In the genomic region with DNA sequence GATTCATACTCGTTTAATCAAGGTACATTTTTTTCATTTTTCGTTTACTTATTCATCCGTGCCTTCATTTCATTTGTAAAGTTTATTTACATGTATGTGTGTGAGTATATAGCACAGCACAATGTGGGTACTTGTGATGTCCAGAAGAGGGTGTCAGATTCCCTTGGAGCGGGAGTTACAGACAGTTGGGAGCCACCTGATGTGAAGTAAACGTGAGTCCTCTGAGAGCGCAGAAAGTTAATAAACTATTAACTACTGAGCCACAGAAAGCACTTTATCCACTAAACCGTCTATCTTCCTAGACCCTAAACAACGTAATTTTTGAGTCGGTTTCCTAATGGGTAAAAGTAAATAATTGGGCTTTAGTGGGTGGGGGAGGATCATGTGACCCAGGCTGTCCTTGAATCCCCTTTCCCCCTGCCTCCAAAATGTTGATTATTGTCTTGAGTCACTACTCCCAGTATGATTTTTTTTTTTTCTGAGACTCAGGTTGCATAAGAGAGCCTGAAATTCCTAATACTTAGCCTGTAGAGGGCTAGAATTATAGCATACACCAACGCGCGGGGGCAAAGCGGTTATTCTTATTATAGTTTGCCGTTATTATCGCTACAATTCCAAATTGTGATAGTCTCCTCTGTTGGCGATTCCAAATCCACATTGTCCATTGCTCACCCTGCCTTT, we compare ENCODE assay signal across 8 mouse cellular contexts. TPM values are rescaled to one million over a fixed set of nuclear protein-coding genes. Genes with fewer than 3 reads are reported as not detected.
DNase-seq lines count a peak whose midpoint lies in the region; ATAC-seq and TF ChIP-seq lines count a peak whose summit lies in the region.

No protein-coding gene starts in this region.

- H3K9me3 ChIP-seq in intestine, embryonic 14.5 days (ENCODE audit: control insufficient read depth, low read length), result no peaks in the 10 kb centered on the region
- H3K9me3 ChIP-seq in midbrain, postnatal 0 days (ENCODE audit: low read length), result no peaks in the 10 kb centered on the region

- H3K4me1 ChIP-seq in intestine, embryonic 14.5 days (replicated peaks; ENCODE audit: control insufficient read depth, insufficient read depth, low read length), result peaks cover 19% of the 10 kb centered on the region
- peaks cover 10% of the 10 kb centered on the region; the same call in 1 of the 2 replicates for H3K4me1 ChIP-seq in midbrain, postnatal 0 days (ENCODE audit: insufficient read depth, low read length)

- TF ChIP-seq CTCF in left cerebral cortex, adult 2 months (IDR thresholded peaks at IDR 0.05), result no peak; the same call in 1 of the 2 replicates
- TF ChIP-seq CTCF in brain, embryonic 14.5 days (IDR thresholded peaks at IDR 0.05; ENCODE audit: borderline replicate concordance, extremely low read depth, insufficient read depth, insufficient read length), result no peak
- TF ChIP-seq CTCF in midbrain, postnatal 0 days (IDR thresholded peaks at IDR 0.05), result peak; percentile 43

- intact Hi-C loops in left cerebral cortex, adult 2 months (cut with DNase I), result loop anchor here (2.0 to 5.0 kb wide), 3 partner anchors 16 to 448 kb away; a partner anchor contains a TSS
- intact Hi-C loops in left cerebral cortex, postnatal 14 days (cut with DNase I), result loop anchor here (5.0 kb wide), 1 partner anchor 132 kb away; a partner anchor contains a TSS

- peak overlapping the region; percentile 81 for H3K4me2 ChIP-seq in intestine, embryonic 14.5 days (ENCODE audit: low read length)
- H3K4me2 ChIP-seq in midbrain, postnatal 0 days (ENCODE audit: low read depth, low read length, poor library complexity, severe bottlenecking), result peak overlapping the region; percentile 58

- peak; percentile 43; the same call in 1 of the 2 replicates for ATAC-seq in intestine, embryonic 14.5 days (replicated peaks; ENCODE audit: low FRiP score, low TSS enrichment, low read depth)
- ATAC-seq in midbrain, postnatal 0 days (ENCODE audit: low FRiP score), result peak; percentile 24; the same call in 1 of the 2 replicates
- ATAC-seq in monocyte, adult 5-6 weeks (replicated peaks; ENCODE audit: insufficient number of reproducible peaks, low FRiP score, low TSS enrichment, poor library complexity, severe bottlenecking), result no peak

- peak overlapping the region; percentile 93 for H3K9ac ChIP-seq in intestine, embryonic 14.5 days (ENCODE audit: low read length)
- H3K9ac ChIP-seq in midbrain, postnatal 0 days (replicated peaks; ENCODE audit: low read length, poor library complexity, severe bottlenecking), result peak overlapping the region; percentile 99

- TF ChIP-seq POLR2A in brain, embryonic 14.5 days (IDR thresholded peaks at IDR 0.05; ENCODE audit: borderline replicate concordance, extremely low read depth, insufficient read depth, insufficient read length, poor library complexity, severe bottlenecking), result no peak

- peak overlapping the region; percentile 81 for H3K4me3 ChIP-seq in left cerebral cortex, adult 2 months
- peak overlapping the region; percentile 89 for H3K4me3 ChIP-seq in intestine, embryonic 14.5 days (ENCODE audit: low read depth, low read length)
- peak overlapping the region; percentile 90 for H3K4me3 ChIP-seq in midbrain, postnatal 0 days (ENCODE audit: low read depth, low read length)

- H3K27me3 ChIP-seq in intestine, embryonic 14.5 days (replicated peaks; ENCODE audit: control insufficient read depth, insufficient read depth, low read length), result no peaks in the 10 kb centered on the region
- H3K27me3 ChIP-seq in midbrain, postnatal 0 days (ENCODE audit: insufficient read depth, low read length), result no peaks in the 10 kb centered on the region

- H3K36me3 ChIP-seq in intestine, embryonic 14.5 days (ENCODE audit: control insufficient read depth, insufficient read depth, low read length), result no peaks in the 10 kb centered on the region
- no peaks in the 10 kb centered on the region for H3K36me3 ChIP-seq in midbrain, postnatal 0 days (ENCODE audit: insufficient read depth, low read length)

- no peak for DNase-seq in left cerebral cortex, adult 2 months (ENCODE audit: extremely low spot score in 1 of 2, low spot score in 2 of 2)
- no peak for DNase-seq in left cerebral cortex, adult 9 months (ENCODE audit: low spot score in 2 of 2)
- DNase-seq in brain, embryonic 14.5 days (ENCODE audit: low read depth), result peak; percentile 30
- DNase-seq in intestine, embryonic 14.5 days (ENCODE audit: low spot score), result no peak
- DNase-seq in midbrain, postnatal 0 days (ENCODE audit: low spot score), result no peak
- DNase-seq in layer of hippocampus, adult 18-20 months (ENCODE audit: low spot score in 2 of 2), result no peak
- DNase-seq in left cerebral cortex, postnatal 14 days (ENCODE audit: low spot score in 2 of 2), result no peak

- H3K27ac ChIP-seq in left cerebral cortex, adult 2 months, result peak overlapping the region; percentile 99
- peak overlapping the region; percentile 65 for H3K27ac ChIP-seq in intestine, embryonic 14.5 days (ENCODE audit: low read depth)
- H3K27ac ChIP-seq in midbrain, postnatal 0 days (ENCODE audit: low read depth, low read length), result peak overlapping the region; percentile 94

- 23% methylated on average over 16 of the region's 16 CpGs for WGBS in intestine, embryonic 14.5 days
- 27% methylated on average over 16 of the region's 16 CpGs for WGBS in midbrain, postnatal 0 days

RNA-seq across cellular contexts. Expression of a gene that starts 0.6 kb away (rescaled TPM):
- 100 to 1,000 TPM; 374 to 440 TPM for total RNA-seq in left cerebral cortex, adult 2 months (2021)
- polyA plus RNA-seq in brain, embryonic 14.5 days (2012; rRNA removed), result 320 and 341 TPM in 2 replicates
- polyA plus RNA-seq in intestine, embryonic 14.5 days (2014; fragmentation: Nextera tagmentation; extraction: Ambion mirVana), result 622 and 687 TPM in 2 replicates
- 250 and 266 TPM in 2 replicates for total RNA-seq in midbrain, postnatal 0 days (2014; rRNA removed)
- polyA plus RNA-seq in midbrain, postnatal 0 days (2015; fragmentation: Nextera tagmentation; extraction: Ambion mirVana), result 1,115 and 1,120 TPM in 2 replicates
- total RNA-seq in layer of hippocampus, adult 18-20 months (2021), result 100 to 1,000 TPM; 372 to 373 TPM
- total RNA-seq in monocyte, adult 5-6 weeks (2017), result 54.8 to 108 TPM (median 74.5 TPM) in 3 replicates
- 100 to 1,000 TPM; 481 to 515 TPM for total RNA-seq in left cerebral cortex, postnatal 14 days (2021)

RNA-seq across cellular contexts. Expression of a gene that starts 16.7 kb away (rescaled TPM):
- 10 to 100 TPM; 16.9 to 18.5 TPM for total RNA-seq in left cerebral cortex, adult 2 months (2021)
- 8.2 and 12.1 TPM in 2 replicates for polyA plus RNA-seq in brain, embryonic 14.5 days (2012; rRNA removed)
- 8.6 and 10.7 TPM in 2 replicates for polyA plus RNA-seq in intestine, embryonic 14.5 days (2014; fragmentation: Nextera tagmentation; extraction: Ambion mirVana)
- total RNA-seq in midbrain, postnatal 0 days (2014; rRNA removed), result 24.2 and 24.8 TPM in 2 replicates
- polyA plus RNA-seq in midbrain, postnatal 0 days (2015; fragmentation: Nextera tagmentation; extraction: Ambion mirVana), result 26.5 and 34.5 TPM in 2 replicates
- total RNA-seq in layer of hippocampus, adult 18-20 months (2021), result 10 to 100 TPM; 12.8 to 13.3 TPM
- not detected in 3 replicates for total RNA-seq in monocyte, adult 5-6 weeks (2017)
- 10 to 100 TPM; 15.2 to 16.4 TPM for total RNA-seq in left cerebral cortex, postnatal 14 days (2021)

RNA-seq across cellular contexts. Expression of a gene that starts 16.8 kb away (rescaled TPM):
- 10 to 100 TPM; 18.1 to 21.6 TPM for total RNA-seq in left cerebral cortex, adult 2 months (2021)
- 12.1 and 12.2 TPM in 2 replicates for polyA plus RNA-seq in brain, embryonic 14.5 days (2012; rRNA removed)
- 18.9 and 21.9 TPM in 2 replicates for polyA plus RNA-seq in intestine, embryonic 14.5 days (2014; fragmentation: Nextera tagmentation; extraction: Ambion mirVana)
- 20.6 and 29.7 TPM in 2 replicates for total RNA-seq in midbrain, postnatal 0 days (2014; rRNA removed)
- polyA plus RNA-seq in midbrain, postnatal 0 days (2015; fragmentation: Nextera tagmentation; extraction: Ambion mirVana), result 24.8 and 25.6 TPM in 2 replicates
- 10 to 100 TPM; 16.5 to 24.3 TPM for total RNA-seq in layer of hippocampus, adult 18-20 months (2021)
- 17.5 to 23.5 TPM (median 18.2 TPM) in 3 replicates for total RNA-seq in monocyte, adult 5-6 weeks (2017)
- 10 to 100 TPM; 16.3 to 22.9 TPM for total RNA-seq in left cerebral cortex, postnatal 14 days (2021)

RNA-seq across cellular contexts. Expression of a gene that starts 32.0 kb away (rescaled TPM):
- total RNA-seq in left cerebral cortex, adult 2 months (2021), result 10 to 100 TPM; 63.4 to 76.9 TPM
- 71.2 and 73.3 TPM in 2 replicates for polyA plus RNA-seq in brain, embryonic 14.5 days (2012; rRNA removed)
- polyA plus RNA-seq in intestine, embryonic 14.5 days (2014; fragmentation: Nextera tagmentation; extraction: Ambion mirVana), result 40.4 and 42.7 TPM in 2 replicates
- 60.5 and 71.9 TPM in 2 replicates for total RNA-seq in midbrain, postnatal 0 days (2014; rRNA removed)
- polyA plus RNA-seq in midbrain, postnatal 0 days (2015; fragmentation: Nextera tagmentation; extraction: Ambion mirVana), result 57.2 and 61.2 TPM in 2 replicates
- 10 to 100 TPM; 68.8 to 70.9 TPM for total RNA-seq in layer of hippocampus, adult 18-20 months (2021)
- 1.9 to 7.7 TPM (median 7.5 TPM) in 3 replicates for total RNA-seq in monocyte, adult 5-6 weeks (2017)
- 10 to 100 TPM; 73.3 to 82.3 TPM for total RNA-seq in left cerebral cortex, postnatal 14 days (2021)

RNA-seq across cellular contexts. Expression of a gene that starts 40.2 kb away (rescaled TPM):
- 10 to 100 TPM; 19.8 to 22.3 TPM for total RNA-seq in left cerebral cortex, adult 2 months (2021)
- 65.2 and 89.4 TPM in 2 replicates for polyA plus RNA-seq in brain, embryonic 14.5 days (2012; rRNA removed)
- 75.5 and 80.2 TPM in 2 replicates for polyA plus RNA-seq in intestine, embryonic 14.5 days (2014; fragmentation: Nextera tagmentation; extraction: Ambion mirVana)
- 34.5 and 47.4 TPM in 2 replicates for total RNA-seq in midbrain, postnatal 0 days (2014; rRNA removed)
- 41.1 and 41.2 TPM in 2 replicates for polyA plus RNA-seq in midbrain, postnatal 0 days (2015; fragmentation: Nextera tagmentation; extraction: Ambion mirVana)
- 10 to 100 TPM; 24.2 to 24.9 TPM for total RNA-seq in layer of hippocampus, adult 18-20 months (2021)
- total RNA-seq in monocyte, adult 5-6 weeks (2017), result 30.6 to 40.9 TPM (median 34.3 TPM) in 3 replicates
- 10 to 100 TPM; 25.4 to 29.1 TPM for total RNA-seq in left cerebral cortex, postnatal 14 days (2021)

Comparison
In these comparisons a context has a peak if more than half of its experiments do, and no peak if none do; other contexts are left out.
1. RNA of a gene that starts 16.7 kb away (total RNA-seq): 24.2 to 24.8 TPM in midbrain, postnatal 0 days, 16.9 to 18.5 TPM in left cerebral cortex, adult 2 months, 15.2 to 16.4 TPM in left cerebral cortex, postnatal 14 days and 12.8 to 13.3 TPM in layer of hippocampus, adult 18-20 months; not detected in monocyte, adult 5-6 weeks; every median in the first group is over 10 times any median in the second.
2. Peak in every context shown above with its lines, with median percentiles within 50 percentile points of each other: H3K27ac ChIP-seq and H3K4me3 ChIP-seq.